Mouse (Mus musculus) MEL (cell line): ENCODE data around the gene Traf2. TPM values are rescaled to one million over a fixed set of nuclear protein-coding genes. Genes with fewer than 3 reads are reported as not detected.
A peak's percentile ranks its signal among the peaks of the same experiment; 100 is the strongest.
"Not testable (repeated sequence)": the region's sequence is repeated elsewhere in the genome, so short reads cannot be mapped to it uniquely, and the experiment has no call there.

Experiments
- DNase-seq: peaks from one replicate; pipeline ENCODE4 v3.0.0; 2011; ENCODE audit warnings: low read depth, low spot score
- H3K27ac ChIP-seq: 2 replicates; pipeline ENCODE4 v1.5.1; 2012; ENCODE audit warnings: low read depth, mild to moderate bottlenecking, control low read depth, low read length, moderate library complexity; ENCODE audit not compliant: control insufficient read depth
- H3K27me3 ChIP-seq, 2 experiments: fragments of 150-350 bp in 1 of 2; sonication (generic) in 1 of 2; 2 replicates each; pipeline ENCODE4 v1.6.1; 2012; ENCODE audit warnings: low read length in 2 of 2, mild to moderate bottlenecking in 2 of 2, improper control_type of control experiment in 1 of 2, moderate library complexity in 1 of 2; ENCODE audit not compliant: insufficient read depth in 2 of 2, control insufficient read depth in 1 of 2
- H3K36me3 ChIP-seq, 2 experiments: 2 replicates each; pipeline ENCODE4 v1.6.1; 2012 to 2014; ENCODE audit warnings: low read length in 2 of 2, improper control_type of control experiment in 1 of 2, inconsistent platforms in 1 of 2, mild to moderate bottlenecking in 1 of 2; ENCODE audit not compliant: insufficient read depth in 2 of 2, control insufficient read depth in 1 of 2
- H3K4me1 ChIP-seq, 2 experiments: fragments of 150-350 bp in 1 of 2; sonication (generic) in 1 of 2; 2 replicates each; pipeline ENCODE4 v1.6.1; 2012; ENCODE audit warnings: low read length in 2 of 2, improper control_type of control experiment in 1 of 2, mild to moderate bottlenecking in 1 of 2; ENCODE audit not compliant: insufficient read depth in 2 of 2, control insufficient read depth in 1 of 2
- H3K4me3 ChIP-seq, 2 experiments: fragments of 150-350 bp in 1 of 2; sonication (generic) in 1 of 2; 2 replicates each; pipeline ENCODE4 v1.5.1; 2012; ENCODE audit warnings: low read depth in 2 of 2, low read length in 2 of 2, mild to moderate bottlenecking in 2 of 2, moderate library complexity in 2 of 2, control low read depth in 1 of 2, improper control_type of control experiment in 1 of 2; ENCODE audit not compliant: control insufficient read depth in 1 of 2, insufficient read depth in 1 of 2
- H3K79me2 ChIP-seq: 2 replicates; pipeline ENCODE4 v1.6.1; 2012; ENCODE audit warnings: mild to moderate bottlenecking, low read length, moderate library complexity; ENCODE audit not compliant: control insufficient read depth, poor library complexity, insufficient read depth
- H3K9ac ChIP-seq: 2 replicates; pipeline ENCODE4 v1.6.1; 2012; ENCODE audit warnings: low read depth, mild to moderate bottlenecking, control low read depth, low read length, moderate library complexity; ENCODE audit not compliant: control insufficient read depth, poor library complexity, severe bottlenecking
- H3K9me3 ChIP-seq: fragments of 150-350 bp; sonication (generic); replicated peaks from 2 replicates; pipeline ENCODE4 v1.6.1; 2012; ENCODE audit warnings: mild to moderate bottlenecking, low read length, improper control_type of control experiment, moderate library complexity; ENCODE audit not compliant: insufficient read depth
- BHLHE40 ChIP-seq: IDR thresholded peaks from 2 replicates; pipeline ENCODE4 v1.6.1; 2012; ENCODE audit warnings: low read depth, mild to moderate bottlenecking, inconsistent platforms, low read length, improper control_type of control experiment, borderline replicate concordance
- ELF1 ChIP-seq: IDR thresholded peaks from 2 replicates; pipeline ENCODE4 v1.6.1; 2014; ENCODE audit warnings: low read depth, mild to moderate bottlenecking, inconsistent platforms, low read length, improper control_type of control experiment, moderate library complexity
- GATA1 ChIP-seq: IDR thresholded peaks from 2 replicates; pipeline ENCODE4 v1.6.1; 2011; ENCODE audit warnings: low read depth, low read length, improper control_type of control experiment
- HCFC1 ChIP-seq: IDR thresholded peaks from 2 replicates; pipeline ENCODE4 v1.6.1; 2012; ENCODE audit warnings: low read depth, mild to moderate bottlenecking, inconsistent platforms, low read length, improper control_type of control experiment, moderate library complexity
- JUND ChIP-seq: IDR thresholded peaks from 2 replicates; pipeline ENCODE4 v1.6.1; 2011; ENCODE audit warnings: low read depth, mild to moderate bottlenecking, improper control_type of control experiment, low read length
- MAZ ChIP-seq: IDR thresholded peaks from 2 replicates; pipeline ENCODE4 v1.6.1; 2012; ENCODE audit warnings: low read depth, mild to moderate bottlenecking, inconsistent platforms, low read length, improper control_type of control experiment
- MEF2A ChIP-seq: IDR thresholded peaks from 2 replicates; pipeline ENCODE4 v1.6.1; 2014; ENCODE audit warnings: low read depth, mild to moderate bottlenecking, inconsistent platforms, low read length, improper control_type of control experiment; ENCODE audit not compliant: poor library complexity, insufficient replicate concordance, severe bottlenecking; ENCODE audit errors: extremely low read depth
- MXI1 ChIP-seq: IDR thresholded peaks from 2 replicates; pipeline ENCODE4 v1.6.1; 2011; ENCODE audit warnings: mild to moderate bottlenecking, low read depth, low read length, improper control_type of control experiment
- MYC ChIP-seq: IDR thresholded peaks from 2 replicates; pipeline ENCODE4 v1.6.1; 2011; ENCODE audit warnings: low read depth, mild to moderate bottlenecking, low read length, improper control_type of control experiment, moderate library complexity
- POLR2AphosphoS2 ChIP-seq: IDR thresholded peaks from 2 replicates; pipeline ENCODE4 v1.6.1; 2011; ENCODE audit warnings: low read length, improper control_type of control experiment
- RCOR1 ChIP-seq: IDR thresholded peaks from 2 replicates; pipeline ENCODE4 v1.6.1; 2012; ENCODE audit warnings: low read depth, mild to moderate bottlenecking, inconsistent platforms, low read length, improper control_type of control experiment
- SIN3A ChIP-seq: IDR thresholded peaks from 2 replicates; pipeline ENCODE4 v1.6.1; 2012; ENCODE audit warnings: low read length, improper control_type of control experiment, inconsistent platforms
- SMC3 ChIP-seq: IDR thresholded peaks from 2 replicates; pipeline ENCODE4 v1.6.1; 2011; ENCODE audit warnings: low read depth, low read length, improper control_type of control experiment
- TBP ChIP-seq: IDR thresholded peaks from 2 replicates; pipeline ENCODE4 v1.8.0; 2011; ENCODE audit warnings: low read depth, low read length, improper control_type of control experiment
- ZC3H11A ChIP-seq: IDR thresholded peaks from 2 replicates; pipeline ENCODE4 v1.6.1; 2012; ENCODE audit warnings: low read depth, mild to moderate bottlenecking, inconsistent platforms, low read length, improper control_type of control experiment
- ZKSCAN1 ChIP-seq: IDR thresholded peaks from 2 replicates; pipeline ENCODE4 v1.6.1; 2012; ENCODE audit warnings: low read depth, mild to moderate bottlenecking, inconsistent platforms, low read length, improper control_type of control experiment, moderate library complexity
- polyA plus RNA-seq, 2 experiments: library from polyadenylated mRNA; stranded (reverse) in 1 of 2; unstranded in 1 of 2; fragments of >175 nt in 1 of 2; fragments of >200 nt in 1 of 2; gene quantifications; 2 replicates each; pipeline versions ENCODE4 v1.2.1 to v1.2.4; 2012; ENCODE audit warnings: low replicate concordance in 2 of 2, low read depth in 1 of 2; ENCODE audit not compliant: insufficient read length in 2 of 2, insufficient read depth in 1 of 2, missing spikeins in 1 of 2
- total RNA-seq: library from RNA; depleted of rRNA; stranded (reverse); fragments of 300-350 nt; gene quantifications from 2 replicates; pipeline ENCODE4 v1.2.3, GENCODE M21; 2012

The Traf2 gene
- total and polyA plus RNA-seq, 3 experiments, result 19.9 to 28.3 TPM; not detected in 1

GRCm38 (mm10) chr2:25557221-25557963 is 10.7 kb upstream of the Traf2 start, which contains the start of gene Edf1 (continued):
- peak; percentile 90 for TF ChIP-seq SIN3A
- TF ChIP-seq POLR2AphosphoS2, result peak; percentile 89
- peak; percentile 51; the same call in 1 of the 2 replicates for TF ChIP-seq ELF1
- peak; percentile 53; the same call in 1 of the 2 replicates for TF ChIP-seq TBP

DNA sequence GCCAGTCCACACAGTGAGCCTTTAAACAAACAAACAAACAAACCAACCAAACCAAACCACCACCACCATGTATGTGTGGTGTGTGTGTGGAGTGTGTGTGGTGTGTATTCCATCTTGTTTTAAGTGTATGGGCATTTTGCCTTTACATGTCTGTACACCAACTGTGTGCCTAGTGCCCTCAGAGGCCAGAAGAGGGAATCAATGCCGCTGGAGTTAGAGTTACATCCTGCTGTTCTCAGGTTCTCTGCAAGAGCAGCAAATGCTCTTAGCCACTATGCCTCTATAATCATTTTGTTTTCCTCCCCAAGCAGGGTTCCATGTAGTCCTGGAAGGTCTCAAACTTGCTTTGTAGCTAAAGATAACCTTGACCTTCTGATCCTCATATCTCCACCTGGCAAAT is 9.6 kb upstream of the Traf2 start:
- Histone ChIP-seq H3K4me1 (peaks cover 8 to 10% of the 10 kb centered on the region in 2 experiments), H3K9me3 (no peaks in the 10 kb centered on the region), H3K27ac (no peak overlapping the region), H3K27me3 (no peaks in the 10 kb centered on the region), H3K79me2 (peaks cover 20% of the 10 kb centered on the region), H3K4me3 (no peak overlapping the region; a peak in 1 of 4 replicates), H3K9ac (no peak overlapping the region), H3K36me3 (peaks cover 5 to 12% of the 10 kb centered on the region in 2 experiments)
- TF ChIP-seq HCFC1, result no peak
- no peak for TF ChIP-seq MAZ
- no peak for TF ChIP-seq MYC
- TF ChIP-seq ELF1, result no peak
- TF ChIP-seq SMC3, result no peak
- no peak for TF ChIP-seq ZKSCAN1
- no peak for TF ChIP-seq GATA1
- no peak for TF ChIP-seq ZC3H11A
- no peak for TF ChIP-seq BHLHE40
- TF ChIP-seq MXI1, result no peak
- no peak for TF ChIP-seq RCOR1
- no peak for TF ChIP-seq MEF2A
- no peak for TF ChIP-seq POLR2AphosphoS2
- TF ChIP-seq JUND, result no peak
- no peak for DNase-seq

DNA sequence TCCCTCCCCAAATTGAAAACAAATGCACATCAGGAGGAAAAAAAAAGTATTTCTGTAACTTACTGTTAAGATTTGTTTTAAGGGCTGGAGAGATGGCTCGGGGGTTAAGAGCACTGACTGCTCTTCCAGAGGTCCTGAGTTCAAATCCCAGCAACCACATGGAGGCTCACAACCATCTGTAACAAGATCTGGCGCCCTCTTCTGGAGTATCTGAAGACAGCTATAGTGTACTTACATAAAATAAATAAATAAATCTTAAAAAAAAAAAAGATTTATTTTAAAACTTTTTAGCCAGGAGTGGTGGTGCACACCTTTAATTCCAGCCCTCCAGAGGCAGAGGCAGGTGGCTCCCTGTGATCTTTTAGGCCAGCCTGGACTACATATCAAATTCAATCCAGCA is 8.7 kb upstream of the Traf2 start:
- Histone ChIP-seq H3K36me3 (peaks cover 3 to 12% of the 10 kb centered on the region in 2 experiments), H3K4me1 (peaks cover 8 to 10% of the 10 kb centered on the region in 2 experiments), H3K79me2 (peaks cover 20% of the 10 kb centered on the region)
- H3K9me3 ChIP-seq, H3K27me3 ChIP-seq, H3K4me3 ChIP-seq, H3K9ac ChIP-seq, DNase-seq, H3K27ac ChIP-seq: not testable (repeated sequence)
